Mouse (Mus musculus) mature B cell (primary cell): ENCODE measurements around the gene Btd.

ENCODE experiments used
- in situ Hi-C: fragments of 300-500 bp; cut with MboI; formaldehyde crosslinking; loops from 2 replicates; pipeline ENCODE4 v1.14.3; 2019

Gene Btd

GRCm38 (mm10) chr14:31664903-31665565, 24.2 kb downstream of the Btd start:
- in situ Hi-C loops = loop anchor here (5.0 kb wide), 1 partner anchor 117 kb away; no protein-coding TSS in a partner anchor

DNA sequence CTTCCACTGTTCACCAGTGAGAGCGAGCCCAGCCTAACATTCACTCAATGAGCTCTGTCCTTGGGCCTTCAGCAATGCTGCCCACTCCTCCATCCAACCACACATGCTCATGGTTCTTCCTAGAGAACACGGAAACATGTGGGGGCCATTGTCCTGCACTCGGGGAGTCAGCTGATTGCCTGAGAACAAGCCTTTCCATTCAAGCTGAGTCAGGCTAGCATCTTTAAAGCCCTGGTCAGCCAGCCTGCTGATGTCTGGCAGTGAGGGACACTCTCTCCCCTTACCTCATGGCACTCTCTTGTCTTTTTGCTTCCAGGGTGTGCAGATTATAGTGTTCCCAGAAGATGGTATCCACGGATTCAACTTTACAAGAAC, 24.7 kb downstream of the Btd start:
- in situ Hi-C loops = loop anchor here (5.0 kb wide), 1 partner anchor 117 kb away; no protein-coding TSS in a partner anchor

GRCm38 (mm10) chr14:31666931-31667705, 26.3 kb downstream of the Btd start:
- in situ Hi-C loops = loop anchor here (5.0 kb wide), 1 partner anchor 115 kb away; no protein-coding TSS in a partner anchor

DNA sequence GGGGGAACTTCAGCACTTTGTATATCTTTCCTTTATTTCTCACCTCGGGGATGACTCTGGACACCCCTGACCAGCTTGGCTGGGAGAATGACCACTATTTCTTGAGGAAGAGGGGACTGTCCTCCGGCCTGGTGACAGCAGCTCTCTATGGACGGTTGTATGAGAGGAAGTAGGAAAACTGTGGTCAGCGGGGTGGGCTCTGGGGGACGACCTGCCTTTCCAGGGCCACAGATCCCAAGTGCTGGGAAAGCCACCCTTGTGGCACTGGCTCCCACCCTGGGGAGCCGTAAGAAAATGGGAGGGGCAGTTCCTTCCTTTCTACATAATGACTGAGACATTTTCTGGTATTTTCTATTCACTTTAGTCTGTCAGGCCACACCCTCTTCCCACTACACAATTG, 26.9 kb downstream of the Btd start:
- in situ Hi-C loops = loop anchor here (5.0 kb wide), 1 partner anchor 115 kb away; no protein-coding TSS in a partner anchor

DNA sequence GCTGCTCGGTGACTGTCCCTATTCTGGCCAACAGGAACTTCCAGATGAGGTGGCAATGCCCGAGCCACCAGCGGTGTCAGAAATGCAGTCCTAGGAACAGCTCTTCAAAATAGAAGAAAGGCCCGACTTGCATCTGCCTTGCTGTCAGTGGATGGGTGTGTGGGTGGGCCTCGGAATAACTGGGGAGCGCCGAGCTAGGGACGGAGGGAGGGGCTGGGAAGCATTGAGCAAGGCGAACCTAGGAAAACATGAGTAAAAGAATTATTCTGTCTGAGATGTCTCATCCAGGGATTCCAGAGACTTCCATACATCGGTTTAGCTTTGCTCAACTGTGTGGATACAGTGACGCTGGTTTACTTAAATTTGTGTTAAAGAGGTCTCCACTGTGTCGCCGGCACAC, 27.5 kb downstream of the Btd start:
- in situ Hi-C loops = loop anchor here (5.0 kb wide), 1 partner anchor 114 kb away; no protein-coding TSS in a partner anchor

DNA sequence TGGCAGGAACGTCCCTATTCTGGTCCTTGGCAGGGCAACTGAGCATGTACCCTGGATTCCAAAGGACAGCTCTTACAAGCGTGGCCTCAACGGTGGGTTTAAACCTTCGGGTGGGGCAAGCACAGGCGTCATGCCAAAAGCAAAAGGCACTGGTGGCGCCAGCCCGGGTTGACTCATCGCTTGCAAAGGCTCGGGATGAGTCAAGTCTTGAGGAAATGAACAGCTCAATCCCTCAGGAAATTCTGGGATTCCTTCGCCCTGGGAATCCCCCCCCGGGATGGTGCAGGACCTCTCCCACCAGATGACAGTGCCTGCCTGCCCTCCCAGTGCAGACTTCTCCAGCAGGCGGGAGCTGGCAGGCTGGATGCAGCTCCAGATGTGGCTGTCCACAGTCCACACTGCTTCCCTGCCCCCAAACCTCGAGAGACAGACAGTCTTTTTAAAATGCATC, 28.4 kb downstream of the Btd start:
- in situ Hi-C loops = loop anchor here (5.0 kb wide), 1 partner anchor 113 kb away; no protein-coding TSS in a partner anchor

DNA sequence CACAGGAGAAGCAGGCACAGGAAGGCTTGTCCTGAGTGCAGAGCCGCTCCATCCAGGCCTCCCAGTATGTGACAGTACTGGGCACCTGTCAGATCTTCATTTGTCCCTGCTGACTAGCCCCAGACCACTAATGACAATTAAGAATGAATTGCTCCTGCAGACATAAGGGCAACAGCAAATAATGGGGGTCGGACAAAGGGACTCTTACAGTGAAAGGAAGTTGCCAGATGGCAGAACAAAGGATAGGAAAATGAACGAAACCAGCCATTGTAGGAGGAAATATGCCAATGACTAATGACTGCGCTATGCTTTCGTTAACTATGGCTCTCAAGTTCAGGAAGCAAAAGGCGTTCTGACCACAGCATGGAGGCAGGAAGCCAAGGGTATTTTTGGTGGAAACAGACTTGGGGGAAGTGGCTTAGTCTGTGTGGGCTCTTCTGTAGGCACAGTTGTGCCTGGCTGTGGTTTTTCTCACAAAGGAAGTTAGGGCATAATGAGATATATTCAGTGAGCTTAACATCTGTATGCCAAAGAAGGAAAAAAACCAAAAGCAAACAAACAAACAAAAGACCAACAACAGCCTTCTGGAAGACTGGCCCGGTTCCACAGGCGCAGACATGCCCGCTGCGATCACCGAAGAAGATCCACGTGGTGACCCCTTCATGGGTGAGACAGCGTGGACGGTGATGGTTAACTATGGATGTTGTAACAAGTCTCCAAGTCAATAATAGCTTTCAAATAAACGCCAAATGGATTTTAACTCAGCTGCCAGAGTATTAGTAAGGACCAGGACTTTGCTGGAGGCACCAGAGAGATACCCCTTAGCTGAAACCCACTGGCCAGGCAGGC, 29.0 kb downstream of the Btd start:
- in situ Hi-C loops = loop anchor here (5.0 kb wide), 1 partner anchor 112 kb away; no protein-coding TSS in a partner anchor

DNA sequence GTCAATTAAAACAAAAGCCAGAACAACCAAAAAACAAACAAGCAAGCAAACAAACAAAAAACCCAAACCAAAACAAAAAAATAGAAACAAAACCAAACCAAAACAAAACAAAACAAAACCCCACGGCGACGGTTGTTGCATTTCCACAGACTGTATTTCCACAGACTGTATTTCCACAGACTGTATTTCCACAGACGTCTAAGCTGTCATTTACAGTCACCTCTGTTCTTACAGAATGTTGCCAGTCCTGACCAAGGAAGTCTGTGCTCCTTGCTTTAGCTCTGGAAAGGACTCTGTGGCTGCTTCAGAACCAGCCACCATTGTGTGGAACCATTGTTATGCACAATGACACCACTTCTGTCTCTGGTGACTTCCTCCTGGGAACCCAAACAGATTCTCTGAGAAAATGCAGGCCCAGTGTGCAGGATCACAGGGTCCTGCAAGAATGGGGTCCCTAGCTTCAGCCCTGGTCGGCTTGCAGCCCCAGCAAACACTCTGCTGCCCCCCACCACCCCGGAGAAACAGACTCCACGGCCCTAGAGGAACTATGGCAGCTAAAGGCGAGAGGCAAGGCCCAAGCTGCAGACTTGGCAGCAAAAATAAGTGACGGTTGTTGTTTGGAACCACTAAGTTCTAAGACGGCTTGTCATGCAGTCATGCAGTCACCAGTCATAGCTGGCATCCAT, 30.9 kb downstream of the Btd start:
- in situ Hi-C loops = no loop called here

- in situ Hi-C loops = no loop called here
Measured at GRCm38 (mm10) chr14:31680656-31681055, 39.8 kb downstream of the Btd start.

DNA sequence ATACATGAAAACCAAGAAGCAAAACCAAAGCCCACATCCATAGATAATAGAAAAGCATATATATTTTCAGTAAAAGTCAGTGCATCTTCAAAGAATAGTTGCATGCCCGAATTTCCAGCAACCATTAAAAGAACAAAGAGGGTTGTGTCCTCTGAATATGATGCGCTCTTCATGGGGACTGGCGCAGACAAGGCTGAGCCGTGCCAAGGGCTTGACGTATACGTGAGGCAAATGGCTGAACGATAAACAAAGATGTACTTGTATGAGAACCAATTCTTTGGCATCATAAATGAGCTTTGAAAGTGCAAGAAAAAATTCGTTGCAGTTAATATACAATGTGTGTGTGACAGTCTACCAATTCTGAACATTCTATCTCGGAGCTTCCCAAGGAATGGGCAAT, 40.5 kb downstream of the Btd start:
- in situ Hi-C loops = no loop called here

- in situ Hi-C loops = no loop called here
Measured at GRCm38 (mm10) chr14:31681931-31682555, 41.2 kb downstream of the Btd start.

GRCm38 (mm10) chr14:31683610-31684009, 42.8 kb downstream of the Btd start:
- in situ Hi-C loops = no loop called here

GRCm38 (mm10) chr14:31684343-31685040, 43.7 kb downstream of the Btd start:
- in situ Hi-C loops = no loop called here

- in situ Hi-C loops = no loop called here
Measured at GRCm38 (mm10) chr14:31685680-31686079, 44.9 kb downstream of the Btd start.

- in situ Hi-C loops = no loop called here
Measured at GRCm38 (mm10) chr14:31686231-31686630, 45.4 kb downstream of the Btd start.

DNA sequence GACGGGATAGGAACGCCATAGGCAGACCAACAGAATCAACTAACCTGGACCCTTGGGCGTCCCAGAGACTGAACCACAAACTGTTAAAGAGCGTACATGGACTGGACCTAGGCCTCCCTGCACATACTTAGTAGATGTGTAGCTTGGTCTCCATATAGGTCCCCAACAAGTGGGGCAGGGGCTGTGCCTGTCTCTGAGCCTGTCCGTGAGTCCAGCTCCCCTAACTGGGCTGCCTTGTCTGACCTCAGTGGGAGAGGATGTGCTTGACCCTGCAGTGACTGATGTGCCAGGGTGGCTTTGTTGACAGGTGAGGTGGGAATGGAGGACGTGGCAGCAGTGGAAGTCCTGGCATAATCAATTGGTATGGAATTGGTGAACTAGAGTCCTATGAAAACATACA, 51.7 kb downstream of the Btd start:
- in situ Hi-C loops = no loop called here

DNA sequence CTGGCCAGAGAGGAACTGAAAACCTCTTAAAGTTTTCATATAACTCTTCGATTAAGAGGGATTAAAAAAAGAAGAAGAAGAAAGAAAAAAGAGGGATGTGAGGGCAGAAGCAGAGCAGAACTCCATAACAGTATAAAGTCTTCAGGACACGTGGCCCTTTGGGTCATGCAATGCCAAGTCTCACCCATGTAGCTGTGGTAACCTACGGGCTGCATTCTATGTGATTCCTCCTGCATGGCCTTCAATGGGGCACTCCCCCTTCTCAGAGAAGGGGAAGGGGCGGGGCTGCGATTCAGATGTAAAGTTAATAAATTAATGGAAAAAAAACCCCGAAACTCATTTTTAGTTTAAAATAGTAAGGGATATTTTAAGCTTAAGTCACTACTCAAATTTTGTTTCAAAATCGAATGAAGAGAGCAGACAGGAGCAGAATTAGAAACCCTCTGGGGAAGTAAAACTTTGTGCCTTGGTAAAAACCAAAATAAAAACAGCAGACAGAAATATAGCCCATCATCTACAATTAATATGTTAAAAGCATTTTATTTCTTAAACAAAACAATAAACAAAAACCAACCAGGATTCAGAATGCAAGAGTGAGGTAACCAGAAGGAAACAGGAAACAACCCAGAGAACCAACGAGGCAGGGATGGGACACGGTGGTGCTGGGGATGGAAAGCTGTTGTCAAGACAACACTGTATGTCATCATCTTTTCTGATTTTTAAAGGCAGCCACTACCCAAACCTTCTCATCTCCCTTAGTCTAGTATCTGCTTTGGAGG, 55.6 kb downstream of the Btd start:
- in situ Hi-C loops = no loop called here

- in situ Hi-C loops = no loop called here
Measured at GRCm38 (mm10) chr14:31696985-31697303, 56.1 kb downstream of the Btd start.

DNA sequence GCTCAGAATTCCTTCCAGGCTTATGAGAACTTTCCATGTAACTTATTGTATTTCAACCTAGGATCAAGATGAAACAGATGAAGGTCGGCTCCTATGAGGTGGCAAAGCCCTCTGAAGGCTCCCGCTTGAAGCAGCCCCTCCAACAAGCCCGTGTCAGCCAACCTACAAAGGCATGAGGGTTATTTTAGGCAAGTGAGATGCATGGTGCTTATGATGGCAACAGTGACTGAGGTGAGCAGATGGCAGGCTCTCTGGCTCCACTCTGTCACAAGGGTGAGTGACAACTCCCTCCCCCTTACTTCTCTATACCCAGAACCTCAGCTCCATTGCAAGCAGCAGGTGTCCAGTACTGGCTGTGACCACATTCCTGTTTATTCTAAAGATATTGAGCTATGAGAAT, 56.5 kb downstream of the Btd start:
- in situ Hi-C loops = no loop called here

DNA sequence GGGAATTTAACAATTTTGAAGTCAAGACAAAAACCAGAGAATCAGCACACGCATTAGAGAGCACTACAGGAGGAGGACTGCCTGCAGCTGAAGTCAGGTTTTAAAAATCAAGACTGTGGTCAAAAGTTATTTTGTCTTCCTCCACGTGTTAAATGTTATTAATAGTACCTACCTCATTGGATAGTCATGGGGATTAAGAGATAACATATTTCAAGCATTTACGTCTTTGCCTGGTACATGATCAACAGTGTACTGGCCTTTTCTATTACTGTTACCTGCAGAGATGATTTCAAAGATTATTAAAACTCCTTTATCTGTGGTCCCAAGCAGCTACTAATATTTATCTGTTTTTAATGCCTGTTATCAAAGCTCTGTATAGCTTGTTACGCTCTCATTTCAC, 56.9 kb downstream of the Btd start:
- in situ Hi-C loops = no loop called here
